Mouse (Mus musculus): ENCODE data around the gene Kcnk1. TPM values are rescaled to one million over a fixed set of nuclear protein-coding genes. Genes with fewer than 3 reads are reported as not detected.

The Kcnk1 gene
- polyA plus RNA-seq (2017; shearing (Covaris generic)), result not detected

GRCm38 (mm10) chr8:125995101-125995986 lies at the start of gene Kcnk1:
TSS of gene Kcnk1 (plus strand) at chr8:125995170.

Other genes with a start within 250 kb of the Kcnk1 start
- gene Pcnx2, start 96.9 kb upstream of the Kcnk1 start, polyA plus RNA-seq (2017; shearing (Covaris generic)), result 0.34 TPM
- gene Map3k21, start 84.7 kb upstream of the Kcnk1 start, polyA plus RNA-seq (2017; shearing (Covaris generic)), result not detected

All from CD4-positive, CD25-positive, alpha-beta regulatory T cell (primary cell).